Mouse (Mus musculus) cerebellum, postnatal 10 days (tissue): ENCODE results near the gene Lin7a.
"Not testable (repeated sequence)": the region's sequence is repeated elsewhere in the genome, so short reads cannot be mapped to it uniquely, and the experiment has no call there.

Source experiments
- DNase-seq, 2 experiments: peaks; one replicate each; pipeline ENCODE4 v3.0.0; 2021; ENCODE audit warnings: mixed read lengths in 2 of 2

Gene Lin7a

GRCm38 (mm10) chr10:107237736-107238135, 33.8 kb upstream of the Lin7a start:
- no peak for DNase-seq

GRCm38 (mm10) chr10:107238151-107238860, 33.2 kb upstream of the Lin7a start:
- no peak for DNase-seq

GRCm38 (mm10) chr10:107238861-107239435, 32.5 kb upstream of the Lin7a start:
- no peak for DNase-seq

GRCm38 (mm10) chr10:107239651-107240330, 31.7 kb upstream of the Lin7a start:
- DNase-seq = no peak

GRCm38 (mm10) chr10:107240446-107240845, 31.0 kb upstream of the Lin7a start:
- DNase-seq = no peak

- no peak for DNase-seq
Measured at GRCm38 (mm10) chr10:107240986-107241385, 30.5 kb upstream of the Lin7a start.

GRCm38 (mm10) chr10:107241406-107241805, 30.1 kb upstream of the Lin7a start:
- no peak for DNase-seq

GRCm38 (mm10) chr10:107241999-107242398, 29.5 kb upstream of the Lin7a start:
- DNase-seq = not testable (repeated sequence)

- DNase-seq = no peak
Measured at GRCm38 (mm10) chr10:107242696-107243400, 28.6 kb upstream of the Lin7a start.

GRCm38 (mm10) chr10:107244211-107244610, 27.3 kb upstream of the Lin7a start:
- no peak for DNase-seq

GRCm38 (mm10) chr10:107244691-107245530, 26.6 kb upstream of the Lin7a start:
- no peak for DNase-seq

GRCm38 (mm10) chr10:107245531-107245840, 26.0 kb upstream of the Lin7a start:
- DNase-seq = peak; percentile 2 to 4

GRCm38 (mm10) chr10:107245961-107246460, 25.5 kb upstream of the Lin7a start:
- no peak for DNase-seq

GRCm38 (mm10) chr10:107247001-107247670, 24.4 kb upstream of the Lin7a start:
- DNase-seq = no peak

- DNase-seq = no peak
Measured at GRCm38 (mm10) chr10:107248481-107248880, 23.0 kb upstream of the Lin7a start.

GRCm38 (mm10) chr10:107249056-107249455, 22.4 kb upstream of the Lin7a start:
- no peak for DNase-seq

GRCm38 (mm10) chr10:107249606-107250186, 21.8 kb upstream of the Lin7a start:
- DNase-seq = no peak

GRCm38 (mm10) chr10:107250346-107251210, 20.9 kb upstream of the Lin7a start:
- no peak for DNase-seq

- no peak for DNase-seq
Measured at GRCm38 (mm10) chr10:107251271-107251670, 20.2 kb upstream of the Lin7a start.

- DNase-seq = no peak
Measured at GRCm38 (mm10) chr10:107251801-107252502, 19.5 kb upstream of the Lin7a start.
